Mouse (Mus musculus): ENCODE measurements around the gene Pagr1a.

The Pagr1a gene

DNA sequence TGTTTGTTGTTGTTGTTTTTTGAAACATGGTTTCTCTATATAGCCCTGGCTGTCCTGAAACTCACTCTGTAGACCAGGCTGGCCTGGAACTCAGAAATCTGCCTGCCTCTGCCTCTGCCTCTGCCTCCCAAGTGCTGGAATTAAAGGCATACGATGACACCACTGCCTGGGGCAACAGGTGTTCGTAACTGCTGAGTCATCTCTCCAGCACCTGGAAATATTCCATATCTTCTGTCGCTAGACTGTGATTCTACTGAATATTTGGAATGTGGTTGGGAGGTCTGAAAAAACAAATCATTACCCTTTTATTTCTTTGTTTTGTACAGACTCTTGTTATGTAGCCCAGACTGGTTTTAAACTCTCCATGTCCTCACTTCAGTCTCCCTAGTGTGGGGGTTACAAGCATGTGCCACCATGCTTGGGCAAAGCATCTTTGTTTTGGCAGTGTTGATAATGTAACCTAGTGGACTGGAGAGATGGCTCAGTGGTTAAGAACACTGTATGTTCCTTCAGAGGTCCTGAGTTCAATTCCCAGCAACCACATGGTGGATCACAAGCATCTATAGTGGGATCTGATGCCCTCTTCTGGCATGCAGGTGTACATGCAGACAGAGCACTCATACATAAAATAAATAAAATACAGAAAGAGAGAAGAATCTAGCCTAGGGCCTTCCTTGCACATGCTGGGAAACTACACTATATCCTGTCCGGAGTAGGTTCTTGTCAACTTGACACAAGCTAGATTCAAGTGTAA, 12.9 kb downstream of the Pagr1a start:
- DNase-seq (ENCODE audit: inconsistent age in 2 of 2, low spot score in 1 of 2): no peak

GRCm38 (mm10) chr7:127003620-127004019, 13.5 kb downstream of the Pagr1a start:
- DNase-seq (ENCODE audit: inconsistent age in 2 of 2, low spot score in 1 of 2): no peak

DNA sequence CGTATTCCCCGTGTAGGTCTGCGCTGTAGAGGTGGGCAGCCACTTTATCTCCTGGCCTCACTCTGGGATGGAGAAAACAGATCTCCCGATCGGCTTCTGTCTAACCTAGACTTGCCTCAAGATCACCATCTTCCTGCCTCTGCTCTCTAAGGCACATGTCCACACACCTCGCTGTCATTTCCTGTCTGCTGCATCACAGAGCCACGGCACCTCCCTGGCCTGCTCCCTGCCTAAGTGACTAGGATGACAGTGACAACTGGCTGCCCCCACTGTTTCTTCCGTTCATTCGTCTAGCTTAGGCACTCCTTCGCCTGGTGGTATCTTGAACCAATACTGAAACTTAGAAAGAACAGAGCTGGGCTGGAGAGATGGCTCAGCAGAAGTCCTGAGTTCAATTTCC, 17.6 kb downstream of the Pagr1a start:
- DNase-seq (ENCODE audit: inconsistent age in 2 of 2, low spot score in 1 of 2): no peak

DNA sequence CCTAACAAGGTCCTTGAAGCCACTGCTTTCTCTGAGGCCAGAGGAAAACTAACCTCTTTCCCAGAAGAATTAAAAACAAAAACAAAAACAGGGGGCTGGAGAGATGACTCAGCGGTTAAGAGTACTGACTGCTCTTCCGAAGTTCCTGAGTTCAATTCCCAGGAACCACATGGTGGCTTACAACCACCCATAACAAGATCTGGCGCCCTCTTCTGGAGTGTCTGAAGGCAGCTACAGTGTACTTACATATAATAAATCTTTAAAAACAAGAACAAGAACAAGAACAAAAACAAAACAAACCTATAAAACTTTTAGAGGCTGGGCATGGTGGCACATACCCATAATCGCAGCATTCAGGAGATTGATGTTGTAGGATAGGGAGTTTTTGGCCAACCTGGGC, 20.7 kb downstream of the Pagr1a start:
- no peak for DNase-seq (ENCODE audit: inconsistent age in 2 of 2, low spot score in 1 of 2)

GRCm38 (mm10) chr7:126988816-126989215, 28.3 kb downstream of the Pagr1a start:
- no peak for DNase-seq (ENCODE audit: inconsistent age in 2 of 2, low spot score in 1 of 2)

DNA sequence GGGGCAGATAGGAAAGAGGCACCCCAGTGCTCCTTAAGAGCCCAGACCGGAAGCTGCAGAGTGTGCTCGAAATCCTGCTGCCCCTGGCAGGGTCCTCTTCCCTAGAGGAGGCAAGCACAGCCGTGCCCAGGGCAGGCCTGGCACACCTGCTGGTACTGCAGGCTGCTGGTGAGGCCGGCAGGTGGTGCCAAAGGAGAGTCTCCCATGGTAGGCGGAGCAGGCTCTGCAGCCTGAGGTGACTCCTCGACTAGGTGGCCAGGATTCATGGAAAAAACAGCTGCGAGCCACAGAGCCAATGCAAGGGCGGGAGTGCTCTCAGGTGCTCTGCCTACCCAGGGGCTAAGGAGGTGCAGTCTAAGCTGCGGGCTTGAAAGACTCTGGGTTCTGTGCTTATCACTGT, 30.8 kb downstream of the Pagr1a start:
- DNase-seq (ENCODE audit: inconsistent age in 2 of 2, low spot score in 1 of 2): peak; percentile 31 to 63

DNA sequence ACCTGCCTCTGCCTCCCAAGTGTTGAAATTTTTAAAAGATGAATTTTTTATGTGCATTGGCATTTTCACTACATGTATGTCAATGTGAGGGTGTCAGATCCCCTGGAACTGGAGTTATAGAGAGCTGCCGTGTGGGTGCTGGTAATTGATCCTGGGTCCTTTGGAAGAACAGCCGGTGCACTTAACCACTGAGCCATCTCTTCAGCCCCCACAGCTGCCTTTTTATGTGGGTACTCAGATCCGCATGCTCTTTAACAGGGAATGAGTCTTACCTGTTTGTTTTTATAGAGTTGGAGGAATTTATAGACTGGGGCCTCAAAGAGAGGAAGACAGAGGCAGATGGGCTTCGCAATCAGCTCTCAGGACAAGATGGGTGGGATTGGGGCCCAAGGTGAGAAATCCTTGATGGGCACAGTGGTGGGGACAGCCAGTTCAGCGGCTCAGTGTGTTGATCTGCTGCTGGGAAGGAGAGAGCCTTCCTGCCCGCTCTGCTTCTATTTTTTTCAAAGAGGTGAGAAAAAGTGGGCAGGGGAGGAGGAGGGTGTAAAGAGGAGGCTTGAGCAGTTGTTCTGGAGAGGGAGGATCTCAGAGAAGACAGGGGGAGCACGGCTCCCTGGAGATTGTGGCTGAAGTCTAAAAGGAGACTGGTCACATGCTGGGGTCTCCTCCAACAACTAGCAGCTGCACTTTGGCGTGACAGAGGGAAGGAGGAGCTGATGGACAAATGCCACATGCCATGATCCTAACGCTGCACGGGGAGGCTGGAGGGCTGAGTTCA, 32.3 kb downstream of the Pagr1a start:
- no peak for DNase-seq (ENCODE audit: inconsistent age in 2 of 2, low spot score in 1 of 2)

GRCm38 (mm10) chr7:126983113-126983512, 34.0 kb downstream of the Pagr1a start:
- DNase-seq (ENCODE audit: inconsistent age in 2 of 2, low spot score in 1 of 2): no peak

DNA sequence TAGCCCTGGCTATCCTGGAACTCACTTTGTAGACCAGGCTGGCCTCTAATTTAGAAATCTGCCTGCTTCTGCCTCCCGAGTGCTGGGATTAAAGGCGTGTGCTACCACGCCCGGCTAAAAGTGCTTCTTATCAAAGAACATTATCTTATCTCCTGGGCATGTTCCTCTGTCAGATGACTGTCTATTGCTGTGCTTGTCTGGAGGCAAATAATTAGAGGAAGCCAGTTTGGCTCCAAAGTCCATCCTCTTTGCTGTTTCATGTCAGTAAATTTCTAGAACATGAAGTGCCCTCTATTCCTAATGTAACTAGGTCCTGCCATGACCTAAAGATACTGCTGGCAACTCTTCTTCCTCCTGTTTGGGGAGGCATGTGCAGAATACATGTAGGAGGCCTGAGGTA, 35.1 kb downstream of the Pagr1a start:
- DNase-seq (ENCODE audit: inconsistent age in 2 of 2, low spot score in 1 of 2): no peak

- DNase-seq (ENCODE audit: inconsistent age in 2 of 2, low spot score in 1 of 2): no peak
Observed at GRCm38 (mm10) chr7:126981601-126982000, 35.6 kb downstream of the Pagr1a start.

GRCm38 (mm10) chr7:126978841-126979240, 38.3 kb downstream of the Pagr1a start:
- DNase-seq (ENCODE audit: inconsistent age in 2 of 2, low spot score in 1 of 2): no peak

DNA sequence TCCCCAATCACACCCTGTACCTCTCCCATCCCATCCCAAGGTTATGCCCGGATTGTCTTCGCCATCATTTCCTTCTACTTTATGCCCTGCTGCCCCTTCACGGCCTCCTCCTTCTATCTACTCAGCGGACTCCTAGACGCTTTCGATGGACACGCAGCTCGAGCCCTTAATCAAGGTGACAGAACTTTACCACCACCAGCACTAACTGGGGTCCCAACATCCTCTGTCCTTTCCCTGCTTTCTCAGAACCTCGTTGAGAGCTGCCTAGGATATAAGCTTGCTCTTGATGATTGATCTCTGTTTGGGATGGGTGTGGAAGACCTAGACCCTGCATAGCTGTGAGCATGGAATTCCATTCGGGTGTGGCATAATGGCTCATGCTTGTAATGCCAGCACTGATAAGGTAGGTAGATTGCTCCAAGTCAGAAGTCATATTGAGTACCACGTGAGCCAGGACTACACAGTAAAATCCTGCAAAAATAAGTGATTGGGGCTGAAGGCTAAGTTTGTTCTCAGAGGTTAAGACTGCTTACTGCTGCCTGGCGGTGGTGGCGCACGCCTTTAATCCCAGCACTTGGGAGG, 40.2 kb downstream of the Pagr1a start:
- DNase-seq (ENCODE audit: inconsistent age in 2 of 2, low spot score in 1 of 2): peak; percentile 27 to 73

DNA sequence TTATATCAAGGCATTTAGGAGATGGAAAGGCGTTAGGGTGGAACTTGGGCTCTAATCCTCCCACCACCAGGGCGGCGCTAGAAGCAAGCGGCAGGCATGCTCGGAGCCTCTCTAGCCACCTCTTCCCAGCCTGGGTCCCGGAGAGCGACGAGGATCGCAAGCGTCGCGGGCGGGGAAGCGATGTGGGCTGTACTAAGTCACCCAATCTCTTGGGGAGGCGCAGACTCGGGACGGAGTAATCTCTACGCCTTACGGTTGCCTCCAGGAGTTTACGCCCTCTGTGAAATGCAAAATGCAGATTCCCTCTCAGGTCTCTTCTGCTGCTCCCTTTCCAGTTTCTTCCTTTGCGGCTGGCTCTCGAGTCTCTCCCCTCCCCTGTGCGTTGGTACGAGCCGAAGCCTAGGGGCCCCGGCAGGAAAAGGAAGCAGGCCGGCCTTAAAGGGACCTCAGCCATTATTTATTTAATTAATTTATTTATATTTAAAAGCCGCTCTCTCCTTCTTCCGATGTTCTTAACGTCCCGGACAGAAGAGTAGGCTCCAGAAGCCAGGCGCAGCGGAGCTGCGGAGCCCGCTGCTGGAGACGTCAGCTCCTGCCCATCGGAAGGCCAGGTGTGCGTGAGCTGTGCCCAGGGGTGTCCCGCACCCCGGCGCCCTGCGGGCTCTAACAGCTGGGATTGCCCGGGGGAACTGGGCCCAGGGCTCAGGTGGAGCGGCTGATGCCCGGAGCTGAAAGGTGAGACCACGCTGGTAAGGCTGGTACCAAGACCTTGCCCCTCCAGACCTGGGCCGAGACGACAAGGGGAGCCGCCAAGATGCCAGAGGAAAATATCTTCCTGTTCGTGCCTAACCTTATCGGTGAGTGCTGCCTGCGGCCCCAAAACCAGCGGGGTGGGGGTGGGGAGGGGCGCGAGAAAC, 40.9 kb downstream of the Pagr1a start, which contains the start of gene Cdiptos:
Gene Cdiptos, minus strand, starts transcription at position 149 of the 917 bp plus-strand sequence.
- peak; percentile 96 to 99 for DNase-seq (ENCODE audit: inconsistent age in 2 of 2, low spot score in 1 of 2)

DNA sequence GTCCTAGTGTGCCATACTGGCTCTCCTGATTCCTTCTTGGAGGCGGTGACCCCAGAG, 41.4 kb downstream of the Pagr1a start, which contains the start of gene Cdipt:
Gene Cdipt, plus strand, starts transcription at position 22 of the 57 bp plus-strand sequence.
- no peak for DNase-seq (ENCODE audit: inconsistent age in 2 of 2, low spot score in 1 of 2)

GRCm38 (mm10) chr7:126975493-126975892, 41.7 kb downstream of the Pagr1a start:
- no peak for DNase-seq (ENCODE audit: inconsistent age in 2 of 2, low spot score in 1 of 2)

- peak; percentile 73 to 86 for DNase-seq (ENCODE audit: inconsistent age in 2 of 2, low spot score in 1 of 2)
Observed at GRCm38 (mm10) chr7:126967361-126967760, 49.8 kb downstream of the Pagr1a start.

GRCm38 (mm10) chr7:126965568-126965967, 51.6 kb downstream of the Pagr1a start:
- peak in 1 of 2 experiments; percentile 55 for DNase-seq (ENCODE audit: inconsistent age in 2 of 2, low spot score in 1 of 2)

All from adrenal gland, adult (tissue).